Mouse (Mus musculus): ENCODE data around the gene Vil1. TPM values are rescaled to one million over a fixed set of nuclear protein-coding genes. Genes with fewer than 3 reads are reported as not detected.

The Vil1 gene
- polyA plus RNA-seq, 1 experiment = not detected

- Histone ChIP-seq H3K27ac (ENCODE audit: control insufficient read depth, insufficient read depth, low read depth, low read length, poor library complexity) (no peak overlapping the region), H3K4me3 (replicated peaks; ENCODE audit: control insufficient read depth, low read depth, low read length) (no peak overlapping the region), H3K4me1 (ENCODE audit: control insufficient read depth, insufficient read depth, low read length) (no peaks in the 10 kb centered on the region)
- 75% methylated on average over 2 of the region's 2 CpGs for WGBS
- TF ChIP-seq CTCF (IDR thresholded peaks at IDR 0.05; ENCODE audit: control insufficient read depth, insufficient read depth, low read length) (no peak), POLR2A (IDR thresholded peaks at IDR 0.05; ENCODE audit: borderline replicate concordance, control insufficient read depth, low read depth, low read length) (no peak)
Measured at GRCm38 (mm10) chr1:74411753-74412325, 2.7 kb downstream of the Vil1 start.

GRCm38 (mm10) chr1:74412711-74413110 lies 3.5 kb downstream of the Vil1 start:
- Histone ChIP-seq H3K4me3 (replicated peaks; ENCODE audit: control insufficient read depth, low read depth, low read length) (no peak overlapping the region), H3K4me1 (ENCODE audit: control insufficient read depth, insufficient read depth, low read length) (no peaks in the 10 kb centered on the region), H3K27ac (ENCODE audit: control insufficient read depth, insufficient read depth, low read depth, low read length, poor library complexity) (no peak overlapping the region)
- TF ChIP-seq POLR2A (IDR thresholded peaks at IDR 0.05; ENCODE audit: borderline replicate concordance, control insufficient read depth, low read depth, low read length) (no peak), CTCF (IDR thresholded peaks at IDR 0.05; ENCODE audit: control insufficient read depth, insufficient read depth, low read length) (no peak)
- WGBS = 82% methylated on average over 8 of the region's 8 CpGs

- WGBS = 58% methylated on average over 4 of the region's 4 CpGs
- H3K4me1 ChIP-seq (ENCODE audit: control insufficient read depth, insufficient read depth, low read length) = no peaks in the 10 kb centered on the region
- H3K4me3 ChIP-seq (replicated peaks; ENCODE audit: control insufficient read depth, low read depth, low read length) = no peak overlapping the region
- TF ChIP-seq CTCF (IDR thresholded peaks at IDR 0.05; ENCODE audit: control insufficient read depth, insufficient read depth, low read length) = no peak
- TF ChIP-seq POLR2A (IDR thresholded peaks at IDR 0.05; ENCODE audit: borderline replicate concordance, control insufficient read depth, low read depth, low read length) = no peak
- no peak overlapping the region for H3K27ac ChIP-seq (ENCODE audit: control insufficient read depth, insufficient read depth, low read depth, low read length, poor library complexity)
Measured at GRCm38 (mm10) chr1:74415143-74415542, 6.0 kb downstream of the Vil1 start.

- H3K4me1 ChIP-seq (ENCODE audit: control insufficient read depth, insufficient read depth, low read length) = no peaks in the 10 kb centered on the region
- no peak for TF ChIP-seq POLR2A (IDR thresholded peaks at IDR 0.05; ENCODE audit: borderline replicate concordance, control insufficient read depth, low read depth, low read length)
- no peak for TF ChIP-seq CTCF (IDR thresholded peaks at IDR 0.05; ENCODE audit: control insufficient read depth, insufficient read depth, low read length)
- 82% methylated on average over 17 of the region's 17 CpGs for WGBS
- H3K27ac ChIP-seq (ENCODE audit: control insufficient read depth, insufficient read depth, low read depth, low read length, poor library complexity) = no peak overlapping the region
- H3K4me3 ChIP-seq (replicated peaks; ENCODE audit: control insufficient read depth, low read depth, low read length) = no peak overlapping the region
Measured at GRCm38 (mm10) chr1:74418747-74419439, 9.7 kb downstream of the Vil1 start.

GRCm38 (mm10) chr1:74419440-74419794 lies 10.2 kb downstream of the Vil1 start:
- Histone ChIP-seq H3K4me3 (replicated peaks; ENCODE audit: control insufficient read depth, low read depth, low read length) (no peak overlapping the region), H3K27ac (ENCODE audit: control insufficient read depth, insufficient read depth, low read depth, low read length, poor library complexity) (no peak overlapping the region), H3K4me1 (ENCODE audit: control insufficient read depth, insufficient read depth, low read length) (no peaks in the 10 kb centered on the region)
- TF ChIP-seq POLR2A (IDR thresholded peaks at IDR 0.05; ENCODE audit: borderline replicate concordance, control insufficient read depth, low read depth, low read length) (no peak), CTCF (IDR thresholded peaks at IDR 0.05; ENCODE audit: control insufficient read depth, insufficient read depth, low read length) (no peak)
- 84% methylated on average over 9 of the region's 9 CpGs for WGBS

GRCm38 (mm10) chr1:74423147-74423546 lies 14.0 kb downstream of the Vil1 start:
- Histone ChIP-seq H3K4me1 (ENCODE audit: control insufficient read depth, insufficient read depth, low read length) (peaks cover 2% of the 10 kb centered on the region; the same call in 1 of the 2 replicates), H3K27ac (ENCODE audit: control insufficient read depth, insufficient read depth, low read depth, low read length, poor library complexity) (no peak overlapping the region), H3K4me3 (replicated peaks; ENCODE audit: control insufficient read depth, low read depth, low read length) (no peak overlapping the region)
- 83% methylated on average over 8 of the region's 8 CpGs for WGBS
- TF ChIP-seq CTCF (IDR thresholded peaks at IDR 0.05; ENCODE audit: control insufficient read depth, insufficient read depth, low read length) = no peak

GRCm38 (mm10) chr1:74425845-74426244 lies 16.7 kb downstream of the Vil1 start:
- Histone ChIP-seq H3K27ac (ENCODE audit: control insufficient read depth, insufficient read depth, low read depth, low read length, poor library complexity) (no peak overlapping the region), H3K4me1 (ENCODE audit: control insufficient read depth, insufficient read depth, low read length) (peaks cover 2% of the 10 kb centered on the region; the same call in 1 of the 2 replicates), H3K4me3 (replicated peaks; ENCODE audit: control insufficient read depth, low read depth, low read length) (no peak overlapping the region)
- no peak for TF ChIP-seq POLR2A (IDR thresholded peaks at IDR 0.05; ENCODE audit: borderline replicate concordance, control insufficient read depth, low read depth, low read length)
- TF ChIP-seq CTCF (IDR thresholded peaks at IDR 0.05; ENCODE audit: control insufficient read depth, insufficient read depth, low read length) = no peak
- 35% methylated on average over 7 of the region's 7 CpGs for WGBS

- H3K4me3 ChIP-seq (replicated peaks; ENCODE audit: control insufficient read depth, low read depth, low read length) = no peak overlapping the region
- H3K27ac ChIP-seq (ENCODE audit: control insufficient read depth, insufficient read depth, low read depth, low read length, poor library complexity) = no peak overlapping the region
- TF ChIP-seq CTCF (IDR thresholded peaks at IDR 0.05; ENCODE audit: control insufficient read depth, insufficient read depth, low read length) (no peak), POLR2A (IDR thresholded peaks at IDR 0.05; ENCODE audit: borderline replicate concordance, control insufficient read depth, low read depth, low read length) (no peak)
- peaks cover 2% of the 10 kb centered on the region; the same call in 1 of the 2 replicates for H3K4me1 ChIP-seq (ENCODE audit: control insufficient read depth, insufficient read depth, low read length)
- 84% methylated on average over 6 of the region's 6 CpGs for WGBS
Measured at GRCm38 (mm10) chr1:74433220-74433619, 24.0 kb downstream of the Vil1 start.
